Mouse (Mus musculus): ENCODE data around the gene Zswim5. TPM values are rescaled to one million over a fixed set of nuclear protein-coding genes. Genes with fewer than 3 reads are reported as not detected.

Zswim5 gene
- polyA plus RNA-seq, 1 experiment from 2014 or later, result 5.9 TPM

- Histone ChIP-seq H3K9me3 (ENCODE audit: control insufficient read depth, low read length) (no peaks in the 10 kb centered on the region), H3K36me3 (replicated peaks; ENCODE audit: control insufficient read depth, insufficient read depth) (peaks cover 28% of the 10 kb centered on the region), H3K4me2 (replicated peaks) (peak overlapping the region; percentile 91), H3K4me1 (replicated peaks; ENCODE audit: control insufficient read depth, insufficient read depth, low read length) (peaks cover 17% of the 10 kb centered on the region), H3K27me3 (ENCODE audit: control insufficient read depth, insufficient read depth, low read length) (no peaks in the 10 kb centered on the region), H3K9ac (peak overlapping the region; percentile 87), H3K27ac (peak overlapping the region; percentile 88), H3K4me3 (replicated peaks; ENCODE audit: low read length) (peak overlapping the region; percentile 96)
- under 1% methylated on average over 16 of the region's 16 CpGs for WGBS
- 0 out of 2 replicates have a peak, but pooled peaks have one; percentile 18 for ATAC-seq (ENCODE audit: low FRiP score)
- peak; percentile 46 for DNase-seq (ENCODE audit: low spot score)
Measured at GRCm38 (mm10) chr4:116995798-116996135, 118.6 kb downstream of the Zswim5 start.

DNA sequence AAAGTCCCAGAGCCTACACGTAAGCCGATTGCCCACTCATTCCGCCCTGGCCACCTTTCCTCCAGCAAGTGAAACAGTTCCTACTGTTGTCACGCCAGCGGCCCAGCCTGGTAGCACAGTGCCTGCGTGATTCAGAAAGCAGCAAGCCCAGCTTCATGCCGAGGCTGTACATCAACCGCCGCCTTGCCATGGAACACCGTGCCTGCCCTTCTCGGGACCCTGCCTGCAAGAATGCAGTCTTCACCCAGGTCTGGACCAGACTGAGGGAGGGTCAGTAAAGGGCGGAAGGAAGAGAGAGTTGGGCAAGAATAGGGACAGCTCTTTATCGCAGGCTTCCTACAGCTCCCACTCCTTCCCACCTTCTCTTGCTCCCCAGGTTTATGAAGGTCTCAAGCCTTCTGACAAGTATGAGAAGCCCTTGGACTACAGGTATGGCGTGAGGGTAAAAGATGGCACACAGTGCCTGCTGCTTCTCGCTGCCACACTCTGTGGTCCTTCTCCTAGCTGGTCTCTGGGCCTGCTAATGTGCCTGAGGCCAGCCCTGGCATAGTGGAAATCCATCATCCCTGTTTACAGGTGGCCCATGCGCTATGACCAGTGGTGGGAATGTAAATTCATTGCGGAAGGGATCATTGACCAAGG, 122.5 kb downstream of the Zswim5 start:
- 91% methylated on average over 17 of the region's 17 CpGs for WGBS
- H3K9me3 ChIP-seq (ENCODE audit: control insufficient read depth, low read length), result no peaks in the 10 kb centered on the region
- DNase-seq (ENCODE audit: low spot score), result no peak
- no peak overlapping the region for H3K9ac ChIP-seq
- peaks cover 8% of the 10 kb centered on the region for H3K4me1 ChIP-seq (replicated peaks; ENCODE audit: control insufficient read depth, insufficient read depth, low read length)
- no peak for ATAC-seq (ENCODE audit: low FRiP score)
- H3K36me3 ChIP-seq (replicated peaks; ENCODE audit: control insufficient read depth, insufficient read depth), result peaks cover 62% of the 10 kb centered on the region
- H3K27ac ChIP-seq, result no peak overlapping the region
- H3K4me3 ChIP-seq (replicated peaks; ENCODE audit: low read length), result no peak overlapping the region
- H3K4me2 ChIP-seq (replicated peaks), result no peak overlapping the region
- no peaks in the 10 kb centered on the region for H3K27me3 ChIP-seq (ENCODE audit: control insufficient read depth, insufficient read depth, low read length)

GRCm38 (mm10) chr4:117001957-117002356, 124.8 kb downstream of the Zswim5 start:
- Histone ChIP-seq H3K4me2 (replicated peaks) (no peak overlapping the region), H3K4me1 (replicated peaks; ENCODE audit: control insufficient read depth, insufficient read depth, low read length) (no peaks in the 10 kb centered on the region), H3K27ac (no peak overlapping the region), H3K27me3 (ENCODE audit: control insufficient read depth, insufficient read depth, low read length) (no peaks in the 10 kb centered on the region), H3K4me3 (replicated peaks; ENCODE audit: low read length) (no peak overlapping the region), H3K9ac (no peak overlapping the region), H3K9me3 (ENCODE audit: control insufficient read depth, low read length) (no peaks in the 10 kb centered on the region), H3K36me3 (replicated peaks; ENCODE audit: control insufficient read depth, insufficient read depth) (peaks cover 62% of the 10 kb centered on the region)
- 93% methylated on average over 16 of the region's 16 CpGs for WGBS
- ATAC-seq (ENCODE audit: low FRiP score) (no peak), DNase-seq (ENCODE audit: low spot score) (no peak)

DNA sequence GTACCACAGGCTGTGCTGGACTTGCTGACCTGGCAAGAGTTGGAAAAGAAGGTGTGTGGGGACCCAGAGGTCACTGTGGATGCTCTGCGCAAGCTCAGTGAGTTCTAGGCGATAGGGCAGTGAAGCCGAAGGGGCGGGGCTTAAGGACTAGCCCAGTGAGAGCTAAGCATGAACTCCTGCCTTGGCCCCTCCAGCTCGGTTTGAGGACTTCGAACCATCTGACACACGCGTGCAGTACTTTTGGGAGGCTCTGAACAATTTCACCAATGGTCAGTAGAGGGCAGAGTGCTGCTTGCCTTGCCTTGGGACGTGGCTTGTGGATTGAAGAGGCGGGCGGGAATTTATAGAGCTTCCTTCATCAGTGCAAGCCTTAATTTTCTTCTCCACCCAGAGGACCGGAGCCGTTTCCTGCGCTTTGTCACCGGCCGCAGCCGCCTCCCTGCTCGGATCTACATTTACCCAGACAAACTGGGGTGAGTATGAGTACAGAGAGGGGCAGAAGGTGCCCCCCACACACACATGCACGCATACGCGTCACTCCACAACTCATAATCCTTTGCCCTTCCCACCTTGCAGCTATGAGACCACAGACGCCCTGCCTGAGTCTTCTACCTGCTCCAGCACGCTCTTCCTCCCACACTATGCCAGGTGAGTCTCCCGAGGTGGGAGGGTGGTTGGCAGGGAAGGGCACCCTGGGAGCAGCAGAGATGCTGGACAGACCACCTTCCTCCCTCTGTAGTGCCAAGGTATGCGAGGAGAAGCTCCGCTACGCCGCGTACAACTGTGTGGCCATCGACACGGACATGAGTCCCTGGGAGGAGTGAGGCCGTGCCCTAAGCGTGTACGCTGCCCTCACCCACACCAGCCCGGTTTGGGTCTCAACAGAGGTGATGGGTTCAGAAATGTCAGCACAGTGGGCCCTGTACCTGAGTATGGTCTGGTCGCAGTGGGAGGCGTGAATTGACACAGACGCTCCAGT, 125.7 kb downstream of the Zswim5 start:
- H3K4me2 ChIP-seq (replicated peaks), result no peak overlapping the region
- H3K27ac ChIP-seq, result no peak overlapping the region
- no peak overlapping the region for H3K4me3 ChIP-seq (replicated peaks; ENCODE audit: low read length)
- H3K36me3 ChIP-seq (replicated peaks; ENCODE audit: control insufficient read depth, insufficient read depth), result peaks cover 61% of the 10 kb centered on the region
- WGBS, result 56% methylated on average over 38 of the region's 38 CpGs
- no peaks in the 10 kb centered on the region for H3K4me1 ChIP-seq (replicated peaks; ENCODE audit: control insufficient read depth, insufficient read depth, low read length)
- no peak overlapping the region for H3K9ac ChIP-seq
- H3K27me3 ChIP-seq (ENCODE audit: control insufficient read depth, insufficient read depth, low read length), result no peaks in the 10 kb centered on the region
- DNase-seq (ENCODE audit: low spot score) (peak; percentile 76), ATAC-seq (ENCODE audit: low FRiP score) (peak; percentile 62; the same call in 1 of the 2 replicates)
- no peaks in the 10 kb centered on the region for H3K9me3 ChIP-seq (ENCODE audit: control insufficient read depth, low read length)

- Histone ChIP-seq H3K27me3 (ENCODE audit: control insufficient read depth, insufficient read depth, low read length) (no peaks in the 10 kb centered on the region), H3K36me3 (replicated peaks; ENCODE audit: control insufficient read depth, insufficient read depth) (peaks cover 46% of the 10 kb centered on the region), H3K4me2 (replicated peaks) (no peak overlapping the region), H3K4me3 (replicated peaks; ENCODE audit: low read length) (no peak overlapping the region), H3K9me3 (ENCODE audit: control insufficient read depth, low read length) (no peaks in the 10 kb centered on the region), H3K9ac (no peak overlapping the region), H3K4me1 (replicated peaks; ENCODE audit: control insufficient read depth, insufficient read depth, low read length) (no peaks in the 10 kb centered on the region), H3K27ac (no peak overlapping the region)
- ATAC-seq (ENCODE audit: low FRiP score) (no peak), DNase-seq (ENCODE audit: low spot score) (no peak)
- 84% methylated on average over 4 of the region's 4 CpGs for WGBS
Measured at GRCm38 (mm10) chr4:117004649-117005048, 127.5 kb downstream of the Zswim5 start.

DNA sequence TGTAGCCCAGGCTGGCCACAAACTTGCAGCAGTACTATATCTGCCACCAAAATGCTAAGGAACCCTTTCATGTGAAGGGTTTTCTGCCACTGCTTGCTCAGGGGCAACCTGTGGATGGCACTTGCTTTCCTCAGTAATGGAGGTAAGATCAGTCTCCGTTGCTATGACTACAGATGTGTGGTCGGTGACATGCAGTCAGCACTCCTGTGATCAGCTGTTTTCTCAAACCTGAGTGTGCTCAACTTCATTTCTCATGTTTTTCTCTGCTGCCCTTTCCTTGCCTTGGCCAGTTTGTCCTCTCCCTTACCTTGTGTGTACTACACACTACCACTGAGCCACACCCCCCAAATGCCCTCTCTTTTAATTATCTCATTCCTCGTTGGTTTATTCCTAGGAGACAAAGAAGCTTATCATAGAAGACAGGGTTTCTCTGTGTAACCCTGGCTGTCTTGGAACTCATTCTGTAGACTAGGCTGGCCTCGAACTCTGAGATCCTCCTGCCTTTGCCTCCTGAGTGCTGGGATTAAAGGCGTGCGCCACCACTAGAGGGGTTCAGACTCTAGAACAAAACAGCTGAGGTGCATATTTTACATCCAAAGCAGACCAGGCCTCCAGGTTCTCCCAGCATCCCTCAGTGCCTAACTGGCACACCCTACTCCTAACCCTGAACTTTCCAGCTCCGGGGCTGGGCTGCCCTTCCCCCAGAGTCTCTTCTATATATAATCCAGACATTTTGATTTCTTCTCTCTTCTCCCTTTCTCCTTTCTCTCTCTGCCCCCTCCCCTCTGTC, 128.6 kb downstream of the Zswim5 start:
- Histone ChIP-seq H3K4me1 (replicated peaks; ENCODE audit: control insufficient read depth, insufficient read depth, low read length) (no peaks in the 10 kb centered on the region), H3K9ac (no peak overlapping the region), H3K4me2 (replicated peaks) (no peak overlapping the region), H3K27ac (no peak overlapping the region), H3K4me3 (replicated peaks; ENCODE audit: low read length) (no peak overlapping the region), H3K27me3 (ENCODE audit: control insufficient read depth, insufficient read depth, low read length) (no peaks in the 10 kb centered on the region), H3K9me3 (ENCODE audit: control insufficient read depth, low read length) (no peaks in the 10 kb centered on the region), H3K36me3 (replicated peaks; ENCODE audit: control insufficient read depth, insufficient read depth) (peaks cover 34% of the 10 kb centered on the region)
- DNase-seq (ENCODE audit: low spot score), result no peak
- 80% methylated on average over 7 of the region's 7 CpGs for WGBS
- no peak for ATAC-seq (ENCODE audit: low FRiP score)

- peaks cover 21% of the 10 kb centered on the region for H3K36me3 ChIP-seq (replicated peaks; ENCODE audit: control insufficient read depth, insufficient read depth)
- no peak overlapping the region for H3K9ac ChIP-seq
- H3K27me3 ChIP-seq (ENCODE audit: control insufficient read depth, insufficient read depth, low read length), result no peaks in the 10 kb centered on the region
- no peaks in the 10 kb centered on the region for H3K9me3 ChIP-seq (ENCODE audit: control insufficient read depth, low read length)
- WGBS, result 83% methylated on average over 3 of the region's 3 CpGs
- ATAC-seq (ENCODE audit: low FRiP score) (no peak), DNase-seq (ENCODE audit: low spot score) (no peak)
- no peaks in the 10 kb centered on the region for H3K4me1 ChIP-seq (replicated peaks; ENCODE audit: control insufficient read depth, insufficient read depth, low read length)
- no peak overlapping the region for H3K4me3 ChIP-seq (replicated peaks; ENCODE audit: low read length)
- H3K27ac ChIP-seq, result no peak overlapping the region
- no peak overlapping the region for H3K4me2 ChIP-seq (replicated peaks)
Measured at GRCm38 (mm10) chr4:117007058-117007457, 129.9 kb downstream of the Zswim5 start.

DNA sequence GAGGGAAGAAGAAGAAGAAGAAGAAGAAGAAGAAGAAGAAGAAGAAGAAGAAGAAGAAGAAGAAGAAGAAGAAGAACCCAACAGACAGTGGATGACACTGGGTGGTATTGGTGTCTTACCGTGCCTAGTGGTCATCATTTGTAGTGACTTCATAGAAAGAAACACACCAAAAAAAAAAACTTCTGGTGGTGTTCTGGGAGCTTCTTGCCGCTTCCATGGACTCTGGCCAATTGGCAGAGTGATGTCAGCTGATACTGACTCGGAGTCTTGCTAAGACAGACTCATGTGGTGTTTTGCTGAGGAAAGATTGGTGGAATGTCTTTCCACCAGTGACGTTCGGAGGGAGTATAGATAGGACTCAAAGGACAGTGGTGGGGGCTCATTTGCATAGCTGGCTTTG, 133.1 kb downstream of the Zswim5 start:
- no peaks in the 10 kb centered on the region for H3K36me3 ChIP-seq (replicated peaks; ENCODE audit: control insufficient read depth, insufficient read depth)
- H3K27me3 ChIP-seq (ENCODE audit: control insufficient read depth, insufficient read depth, low read length), result no peaks in the 10 kb centered on the region
- no peak overlapping the region for H3K4me2 ChIP-seq (replicated peaks)
- H3K9me3 ChIP-seq (ENCODE audit: control insufficient read depth, low read length), result no peaks in the 10 kb centered on the region
- no peak for DNase-seq (ENCODE audit: low spot score)
- H3K4me3 ChIP-seq (replicated peaks; ENCODE audit: low read length), result no peak overlapping the region
- 91% methylated on average over 5 of the region's 5 CpGs for WGBS
- H3K4me1 ChIP-seq (replicated peaks; ENCODE audit: control insufficient read depth, insufficient read depth, low read length), result no peaks in the 10 kb centered on the region
- H3K9ac ChIP-seq, result no peak overlapping the region
- no peak for ATAC-seq (ENCODE audit: low FRiP score)
- H3K27ac ChIP-seq, result no peak overlapping the region

DNA sequence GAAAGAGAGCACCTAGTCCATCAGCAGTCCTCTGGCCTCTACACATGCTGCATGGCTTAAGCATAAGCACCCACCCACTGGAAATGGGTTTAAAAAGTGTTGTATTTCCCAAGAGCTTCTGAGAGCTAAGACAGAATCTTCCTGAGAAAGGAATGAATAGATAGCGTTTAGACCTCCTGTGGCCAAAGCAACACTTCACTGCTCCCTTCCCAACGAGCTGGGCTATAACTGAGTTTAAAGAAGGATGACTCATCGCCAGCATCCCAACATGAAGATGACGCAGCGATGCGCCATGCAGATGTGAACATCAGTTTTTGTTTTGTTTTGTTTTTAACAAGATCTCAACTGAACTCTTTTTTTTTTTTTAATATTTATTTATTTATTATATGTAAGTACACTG, 136.4 kb downstream of the Zswim5 start:
- Histone ChIP-seq H3K4me1 (replicated peaks; ENCODE audit: control insufficient read depth, insufficient read depth, low read length) (no peaks in the 10 kb centered on the region), H3K4me2 (replicated peaks) (no peak overlapping the region), H3K27me3 (ENCODE audit: control insufficient read depth, insufficient read depth, low read length) (no peaks in the 10 kb centered on the region), H3K9me3 (ENCODE audit: control insufficient read depth, low read length) (no peaks in the 10 kb centered on the region), H3K9ac (no peak overlapping the region), H3K4me3 (replicated peaks; ENCODE audit: low read length) (no peak overlapping the region), H3K36me3 (replicated peaks; ENCODE audit: control insufficient read depth, insufficient read depth) (no peaks in the 10 kb centered on the region), H3K27ac (no peak overlapping the region)
- ATAC-seq (ENCODE audit: low FRiP score) (no peak), DNase-seq (ENCODE audit: low spot score) (no peak)
- 84% methylated on average over 6 of the region's 6 CpGs for WGBS

All from hindbrain, embryonic 14.5 days (tissue).